Mouse (Mus musculus) B cell, adult (primary cell): Measurements from ENCODE around the gene Mrps12. TPM values are rescaled to one million over a fixed set of nuclear protein-coding genes. Genes with fewer than 3 reads are reported as not detected.

Experiments used
- total RNA-seq: library from RNA; stranded (reverse); gene quantifications from 4 replicates; pipeline ENCODE4 v1.2.4, GENCODE M21; 2023; ENCODE audit not compliant: inconsistent age

Mrps12 gene
- total RNA-seq: 21.2 to 31.8 TPM (median 24.8 TPM) in 4 replicates

DNA sequence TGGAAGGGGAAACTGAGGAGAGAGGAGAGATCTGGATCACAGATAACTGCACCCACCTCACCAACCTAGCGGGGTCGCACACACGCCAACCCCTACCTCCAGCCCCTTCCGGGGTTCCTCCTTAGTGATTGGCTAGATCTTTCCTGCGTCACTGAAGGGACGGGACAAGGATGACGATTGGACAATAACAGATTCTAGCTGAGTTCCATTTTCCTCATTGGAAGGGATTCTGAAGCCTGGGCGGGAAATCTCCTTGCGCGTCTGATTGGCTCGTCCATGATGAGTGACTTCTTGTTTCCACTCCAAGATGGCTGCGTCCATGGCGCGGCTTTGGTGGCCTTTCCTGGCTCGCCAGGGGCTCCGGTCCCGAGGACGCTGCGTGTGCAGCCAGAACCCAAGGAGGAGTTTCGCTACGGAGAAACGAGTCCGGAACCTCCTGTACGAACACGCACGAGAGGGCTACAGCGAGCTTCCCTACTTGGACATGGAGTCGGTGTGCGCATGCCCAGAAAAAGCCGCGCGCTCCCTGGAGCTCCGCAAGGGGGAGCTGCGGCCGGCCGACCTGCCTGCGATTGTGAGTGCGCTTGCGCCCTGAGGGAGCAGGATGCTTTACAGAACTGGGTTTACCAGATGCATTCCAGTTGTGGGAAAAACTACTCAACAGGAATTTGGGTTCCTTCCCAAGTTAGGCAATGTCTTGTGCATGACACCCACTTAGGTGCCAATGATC is at the start of gene Mrps12, which contains the start of gene Sars2:
Mrps12 (minus strand) TSS at position 112 of the 730 bp plus-strand sequence.
Sars2 (plus strand) TSS at position 284 of the 730 bp plus-strand sequence.

DNA sequence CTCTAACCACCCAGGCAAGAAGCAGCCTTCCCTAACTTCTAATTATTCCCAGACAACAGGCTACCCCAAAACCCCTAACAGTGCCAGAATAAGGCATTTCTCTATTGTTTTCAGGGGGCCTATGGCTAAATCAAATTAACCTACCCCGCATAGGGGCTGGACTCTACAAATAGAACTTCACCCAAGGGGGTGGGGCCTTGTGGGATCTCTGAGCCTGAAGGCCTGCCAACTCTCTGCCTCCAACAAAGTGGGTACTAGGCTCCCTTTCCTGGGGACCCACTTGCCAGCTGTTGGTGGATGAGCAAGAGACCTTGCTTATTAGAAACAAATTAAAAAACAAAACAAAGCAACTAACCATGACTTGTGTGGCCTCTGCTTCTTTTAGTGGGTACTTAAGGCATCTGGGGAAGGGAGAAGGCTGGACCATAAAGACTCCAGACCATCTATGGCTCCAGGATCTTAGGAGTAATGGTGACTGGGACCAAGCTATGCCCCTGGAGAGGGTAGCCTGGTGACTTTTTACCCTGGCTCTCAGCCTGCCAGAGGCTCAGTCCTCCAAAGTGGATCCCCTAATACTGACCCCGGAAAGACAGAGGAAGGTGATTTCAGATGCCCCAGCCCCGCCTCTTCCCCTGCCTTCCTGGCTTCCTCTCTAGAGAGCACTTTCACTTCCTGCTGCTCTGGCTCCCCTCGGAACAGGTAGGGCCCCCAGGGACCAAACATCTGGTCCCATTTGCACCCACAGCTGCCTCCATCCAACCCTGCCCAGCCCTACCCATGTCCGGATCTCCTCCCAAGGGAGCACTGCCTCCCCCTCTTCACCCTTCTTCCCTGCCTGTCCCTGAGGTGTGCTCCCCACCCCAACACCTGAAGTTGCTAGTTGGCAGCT is 46.9 kb upstream of the Mrps12 start, which contains the start of gene Rinl:
Rinl (plus strand) TSS at position 663 of the 889 bp plus-strand sequence.

DNA sequence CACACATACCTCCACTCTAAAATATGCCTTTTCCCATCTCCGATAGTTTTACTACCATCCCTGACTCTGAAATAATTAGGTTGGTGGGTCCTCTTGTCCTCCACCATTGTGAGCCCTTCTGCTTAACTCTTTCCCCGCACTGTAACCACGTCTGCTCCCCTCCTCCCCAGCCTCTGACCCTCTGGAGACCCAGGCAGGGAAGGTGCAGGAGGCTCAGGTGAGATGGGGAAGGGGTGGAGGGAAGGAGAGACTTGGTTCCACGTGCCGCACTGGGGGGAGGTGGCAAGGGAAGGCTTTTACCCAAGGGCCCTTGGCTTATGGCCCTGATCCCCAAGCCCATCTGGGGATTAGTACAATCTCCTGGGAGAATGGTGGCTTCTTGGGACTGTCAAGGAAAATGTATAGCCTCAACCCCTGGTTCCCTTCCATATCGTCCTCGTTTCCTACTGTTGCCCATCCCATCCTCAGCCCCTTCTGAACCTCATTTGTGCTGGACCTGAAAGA is 25.9 kb upstream of the Mrps12 start, which contains the start of gene Nfkbib:
Nfkbib (minus strand) TSS at position 51 of the 504 bp plus-strand sequence.

GRCm38 (mm10) chr7:28766173-28766879 is 24.7 kb upstream of the Mrps12 start, which contains the start of gene Sirt2:
Sirt2 (plus strand) TSS chr7:28766735.

DNA sequence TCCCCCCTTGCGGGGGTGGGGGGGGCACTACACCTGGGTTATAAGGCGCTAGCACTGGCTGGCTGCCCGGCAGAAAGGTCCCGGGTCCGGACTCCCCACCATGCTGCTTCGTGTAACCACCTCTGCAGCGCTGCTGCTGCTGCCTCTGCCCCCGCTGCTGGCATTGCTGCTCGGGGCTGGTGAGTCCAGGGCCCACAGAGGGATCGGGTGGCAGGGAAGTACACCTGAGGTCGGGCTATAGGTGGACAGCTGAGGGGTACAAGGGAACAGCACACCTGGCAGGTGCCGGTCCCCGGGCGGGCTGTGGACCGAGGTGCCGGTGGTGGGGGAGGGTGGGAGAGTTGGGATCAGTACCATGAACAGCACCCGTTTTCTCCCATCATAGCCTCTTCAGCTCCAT is 14.5 kb upstream of the Mrps12 start, which contains the start of gene Ccer2:
Ccer2 (plus strand) TSS at position 96 of the 400 bp plus-strand sequence.

GRCm38 (mm10) chr7:28716590-28717281 is 24.9 kb downstream of the Mrps12 start, which contains the start of gene Fbxo17:
Fbxo17 (plus strand) TSS chr7:28716804.

GRCm38 (mm10) chr7:28692545-28693320 is 48.9 kb downstream of the Mrps12 start, which contains the start of gene Fbxo27:
Fbxo27 (plus strand) TSS chr7:28692849.

Other genes starting within 250 kb of the Mrps12 start
- not detected in 4 replicates for gene Ifnl2, start 231.4 kb downstream of the Mrps12 start, total RNA-seq
- gene Ifnl3, start 219.0 kb downstream of the Mrps12 start, total RNA-seq: not detected in 4 replicates
- gene Sycn, start 200.9 kb downstream of the Mrps12 start, total RNA-seq: not detected in 4 replicates
- gene Nccrp1, start 194.6 kb downstream of the Mrps12 start, total RNA-seq: not detected in 4 replicates
- 49.3 to 52.1 TPM (median 50.5 TPM) in 4 replicates for gene Samd4b, start 143.7 kb downstream of the Mrps12 start, total RNA-seq
- 12.8 to 15.7 TPM (median 13.9 TPM) in 4 replicates for gene Pak4, start 143.6 kb downstream of the Mrps12 start, total RNA-seq
- gene Acp7, start 110.5 kb downstream of the Mrps12 start, total RNA-seq: not detected in 4 replicates
- gene Fbxo27, start 49.0 kb downstream of the Mrps12 start, total RNA-seq: 0.35 to 0.84 TPM in 2 of 4 replicates, not detected in the others
- 0.67 to 2.4 TPM (median 1.3 TPM) in 4 replicates for gene Fbxo17, start 25.0 kb downstream of the Mrps12 start, total RNA-seq
- gene Sars2, start 172 bp upstream of the Mrps12 start, total RNA-seq: 15.6 to 20.5 TPM (median 18.9 TPM) in 4 replicates
- gene Ccer2, start 14.4 kb upstream of the Mrps12 start, total RNA-seq: not detected in 4 replicates
- 82.0 to 92.0 TPM (median 86.4 TPM) in 4 replicates for gene Sirt2, start 24.9 kb upstream of the Mrps12 start, total RNA-seq
- 75.7 to 91.7 TPM (median 83.5 TPM) in 4 replicates for gene Nfkbib, start 25.7 kb upstream of the Mrps12 start, total RNA-seq
- 6.2 to 13.3 TPM (median 9.2 TPM) in 4 replicates for gene Rinl, start 47.1 kb upstream of the Mrps12 start, total RNA-seq
- 570 to 678 TPM (median 611 TPM) in 4 replicates for gene Hnrnpl, start 66.7 kb upstream of the Mrps12 start, total RNA-seq
- gene Ech1, start 83.4 kb upstream of the Mrps12 start, total RNA-seq: 52.7 to 55.3 TPM (median 53.9 TPM) in 4 replicates
- gene Lgals4, start 92.0 kb upstream of the Mrps12 start, total RNA-seq: 9.5 to 18.0 TPM (median 13.3 TPM) in 4 replicates
- gene Lgals7, start 122.0 kb upstream of the Mrps12 start, total RNA-seq: not detected in 4 replicates
- gene Capn12, start 139.6 kb upstream of the Mrps12 start, total RNA-seq: 0.15 TPM in 1 of 4 replicates, not detected in the others
- gene Actn4, start 220.5 kb upstream of the Mrps12 start, total RNA-seq: 120 to 137 TPM (median 132 TPM) in 4 replicates
- gene Eif3k, start 240.0 kb upstream of the Mrps12 start, total RNA-seq: 261 to 296 TPM (median 278 TPM) in 4 replicates
- gene Map4k1, start 240.2 kb upstream of the Mrps12 start, total RNA-seq: 348 to 381 TPM (median 367 TPM) in 4 replicates